In genomic region chr13:58127766-58128361, GRCm38 (mm10) we compare ENCODE assay signal across 8 mouse cellular contexts. TPM values are rescaled to one million over a fixed set of nuclear protein-coding genes. Genes with fewer than 3 reads are reported as not detected.
DNase-seq lines count a peak whose midpoint lies in the region; ATAC-seq and TF ChIP-seq lines count a peak whose summit lies in the region.

No protein-coding gene starts in this region.

- H3K9me3 ChIP-seq in G1E (replicated peaks) = no peaks in the 10 kb centered on the region
- no peaks in the 10 kb centered on the region for H3K9me3 ChIP-seq in embryonic facial prominence, embryonic 13.5 days
- H3K9me3 ChIP-seq in heart, embryonic 11.5 days (replicated peaks; ENCODE audit: control insufficient read depth, low read length) = no peaks in the 10 kb centered on the region
- H3K9me3 ChIP-seq in lung, embryonic 14.5 days (ENCODE audit: low read depth, low read length) = no peaks in the 10 kb centered on the region

- no peak for TF ChIP-seq CTCF in C2C12 (IDR thresholded peaks at IDR 0.05; ENCODE audit: control insufficient read depth, insufficient read depth, insufficient read length)
- TF ChIP-seq CTCF in G1E (IDR thresholded peaks at IDR 0.05; ENCODE audit: low read depth, low read length) = no peak
- no peak for TF ChIP-seq CTCF in lung, embryonic 14.5 days (IDR thresholded peaks at IDR 0.05; ENCODE audit: low read depth)

- H3K4me1 ChIP-seq in G1E (ENCODE audit: insufficient read depth, low read depth, low read length) = peaks cover 36% of the 10 kb centered on the region
- peaks cover 26% of the 10 kb centered on the region for H3K4me1 ChIP-seq in embryonic facial prominence, embryonic 13.5 days
- H3K4me1 ChIP-seq in heart, embryonic 11.5 days (ENCODE audit: control insufficient read depth, insufficient read depth, low read length) = peaks cover 12% of the 10 kb centered on the region; the same call in 1 of the 2 replicates
- peaks cover 16% of the 10 kb centered on the region; the same call in 1 of the 2 replicates for H3K4me1 ChIP-seq in lung, embryonic 14.5 days (ENCODE audit: insufficient read depth)

- peak; percentile 28 for DNase-seq in G1E (ENCODE audit: low spot score)
- peak; percentile 51 to 66 for DNase-seq in kidney, postnatal 25 days
- DNase-seq in lung, embryonic 14.5 days = peak; percentile 61
- DNase-seq in retina, embryonic 14.5 days (ENCODE audit: low spot score) = peak; percentile 53

- ATAC-seq in G1E (ENCODE audit: extremely low read depth, insufficient number of reproducible peaks, low FRiP score, poor library complexity, severe bottlenecking) = no peak
- ATAC-seq in embryonic facial prominence, embryonic 13.5 days (ENCODE audit: insufficient number of reproducible peaks, insufficient read depth, low FRiP score, low TSS enrichment, low read depth) = peak; percentile 45
- peak; percentile 12; the same call in 1 of the 2 replicates for ATAC-seq in heart, embryonic 11.5 days (replicated peaks; ENCODE audit: insufficient number of reproducible peaks, low FRiP score, low TSS enrichment)
- peak; percentile 41 for ATAC-seq in lung, embryonic 14.5 days (ENCODE audit: insufficient read depth)
- no peak for ATAC-seq in megakaryocyte-erythroid progenitor cell, adult 5-6 weeks (replicated peaks; ENCODE audit: low FRiP score, low TSS enrichment, poor library complexity, severe bottlenecking)

- H3K27ac ChIP-seq in embryonic facial prominence, embryonic 13.5 days = peak overlapping the region; percentile 99
- H3K27ac ChIP-seq in heart, embryonic 11.5 days (ENCODE audit: low read depth, low read length) = peak overlapping the region; percentile 100
- H3K27ac ChIP-seq in lung, embryonic 14.5 days (ENCODE audit: low read depth) = peak overlapping the region; percentile 100

- H3K9ac ChIP-seq in embryonic facial prominence, embryonic 13.5 days = peak overlapping the region; percentile 100
- peak overlapping the region; percentile 100 for H3K9ac ChIP-seq in heart, embryonic 11.5 days (ENCODE audit: low read depth, low read length)
- H3K9ac ChIP-seq in lung, embryonic 14.5 days = peak overlapping the region; percentile 100

- peak overlapping the region; percentile 66 for H3K4me3 ChIP-seq in C2C12 (ENCODE audit: insufficient read depth, poor library complexity, severe bottlenecking)
- H3K4me3 ChIP-seq in G1E (ENCODE audit: low read depth, low read length) = peak overlapping the region; percentile 98
- H3K4me3 ChIP-seq in embryonic facial prominence, embryonic 13.5 days = peak overlapping the region; percentile 98
- peak overlapping the region; percentile 98 for H3K4me3 ChIP-seq in heart, embryonic 11.5 days (ENCODE audit: low read depth, low read length)
- H3K4me3 ChIP-seq in lung, embryonic 14.5 days (ENCODE audit: low read depth, low read length) = peak overlapping the region; percentile 95

- peaks cover 30% of the 10 kb centered on the region for H3K79me2 ChIP-seq in C2C12 (ENCODE audit: control insufficient read depth, insufficient read depth)

- peak overlapping the region; percentile 70 for H3K4me2 ChIP-seq in embryonic facial prominence, embryonic 13.5 days
- peak overlapping the region; percentile 75 for H3K4me2 ChIP-seq in heart, embryonic 11.5 days
- peak overlapping the region; percentile 82 for H3K4me2 ChIP-seq in lung, embryonic 14.5 days

- peaks cover 15% of the 10 kb centered on the region for H3K36me3 ChIP-seq in C2C12 (ENCODE audit: control insufficient read depth, insufficient read depth)
- H3K36me3 ChIP-seq in G1E (replicated peaks) = peaks cover 26% of the 10 kb centered on the region
- H3K36me3 ChIP-seq in embryonic facial prominence, embryonic 13.5 days = peaks cover 3% of the 10 kb centered on the region
- H3K36me3 ChIP-seq in heart, embryonic 11.5 days (ENCODE audit: control insufficient read depth, insufficient read depth, low read length) = peaks cover 4% of the 10 kb centered on the region; the same call in 1 of the 2 replicates
- peaks cover 25% of the 10 kb centered on the region for H3K36me3 ChIP-seq in lung, embryonic 14.5 days (ENCODE audit: insufficient read depth)

- H3K27me3 ChIP-seq in C2C12 (ENCODE audit: control insufficient read depth, insufficient read depth, insufficient read length) (no peaks in the 10 kb centered on the region), G1E (ENCODE audit: insufficient read depth, low read length) (no peaks in the 10 kb centered on the region)
- no peaks in the 10 kb centered on the region for H3K27me3 ChIP-seq in embryonic facial prominence, embryonic 13.5 days
- H3K27me3 ChIP-seq in heart, embryonic 11.5 days (ENCODE audit: control insufficient read depth, insufficient read depth, low read length) = no peaks in the 10 kb centered on the region
- H3K27me3 ChIP-seq in lung, embryonic 14.5 days (ENCODE audit: insufficient read depth, low read length) = no peaks in the 10 kb centered on the region

- peaks cover 21% of the 10 kb centered on the region for H3K79me3 ChIP-seq in C2C12 (ENCODE audit: low read depth)

- under 1% methylated on average over 77 of the region's 81 CpGs for WGBS in embryonic facial prominence, embryonic 13.5 days
- WGBS in heart, embryonic 11.5 days (ENCODE audit: insufficient replicate concordance) = under 1% methylated on average over 78 of the region's 81 CpGs
- under 1% methylated on average over 80 of the region's 81 CpGs for WGBS in lung, embryonic 14.5 days

- H3ac ChIP-seq in C2C12 (ENCODE audit: control insufficient read depth, insufficient read length, low read depth) = peak overlapping the region; percentile 100

TF ChIP-seq in C2C12, 6 proteins besides CTCF, POLR2A, EP300 and RAD21:
- TF ChIP-seq MYOD1 (IDR thresholded peaks at IDR 0.05; ENCODE audit: control insufficient read depth, insufficient read length, low read depth) (no peak), CEBPB (IDR thresholded peaks at IDR 0.05; ENCODE audit: low read depth) (no peak), FOSL1 (IDR thresholded peaks at IDR 0.05; ENCODE audit: insufficient read depth, low read length, poor library complexity, severe bottlenecking) (no peak), MAX (IDR thresholded peaks at IDR 0.05) (peak; percentile 71)

RNA-seq across cellular contexts. Expression of gene Hnrnpa0, which starts 0.5 kb away (rescaled TPM):
- polyA plus RNA-seq in C2C12 (2012; fragmentation: generic; extraction: Trizol) (173 TPM), G1E (2012) (550 and 843 TPM in 2 replicates)
- total RNA-seq in G1E (2014; fragmentation: Nextera tagmentation) (63.4 and 64.9 TPM in 2 replicates), G1E (2017) (73.3 and 78.5 TPM in 2 replicates)
- polyA plus RNA-seq in embryonic facial prominence, embryonic 13.5 days (2015; fragmentation: Nextera tagmentation; extraction: Ambion mirVana) = 58.5 and 64.2 TPM in 2 replicates
- 18.2 and 21.7 TPM in 2 replicates for polyA plus RNA-seq in heart, embryonic 11.5 days (2014; fragmentation: Nextera tagmentation; extraction: Ambion mirVana)
- polyA plus RNA-seq in lung, embryonic 14.5 days (2014; fragmentation: Nextera tagmentation; extraction: Ambion mirVana) = 46.5 and 51.7 TPM in 2 replicates
- total RNA-seq in megakaryocyte-erythroid progenitor cell, adult 5-6 weeks (2014; fragmentation: Nextera tagmentation) = 113 and 115 TPM in 2 replicates
- 88.6 and 91.6 TPM in 2 replicates for total RNA-seq in megakaryocyte-erythroid progenitor cell, adult 5-6 weeks (2017)

RNA-seq across cellular contexts. Expression of gene Klhl3, which starts 14.5 kb away (rescaled TPM):
- polyA plus RNA-seq in C2C12 (2012; fragmentation: generic; extraction: Trizol) = 0.01 TPM
- not detected in 2 replicates for total RNA-seq in G1E (2014; fragmentation: Nextera tagmentation)
- 0.05 and 0.06 TPM in 2 replicates for total RNA-seq in G1E (2017)
- not detected in 2 replicates for polyA plus RNA-seq in G1E (2012)
- 2.5 and 3.5 TPM in 2 replicates for polyA plus RNA-seq in embryonic facial prominence, embryonic 13.5 days (2015; fragmentation: Nextera tagmentation; extraction: Ambion mirVana)
- polyA plus RNA-seq in heart, embryonic 11.5 days (2014; fragmentation: Nextera tagmentation; extraction: Ambion mirVana) = 3.6 and 4.3 TPM in 2 replicates
- 3.6 and 3.9 TPM in 2 replicates for polyA plus RNA-seq in lung, embryonic 14.5 days (2014; fragmentation: Nextera tagmentation; extraction: Ambion mirVana)
- total RNA-seq in megakaryocyte-erythroid progenitor cell, adult 5-6 weeks (2014; fragmentation: Nextera tagmentation) = 0.07 TPM in 1 of 2 replicates, not detected in the other
- 0.38 TPM in 1 of 2 replicates, not detected in the other for total RNA-seq in megakaryocyte-erythroid progenitor cell, adult 5-6 weeks (2017)

RNA-seq across cellular contexts. Expression of gene Idnk, which starts 29.6 kb away (rescaled TPM):
- polyA plus RNA-seq in C2C12 (2012; fragmentation: generic; extraction: Trizol) (11.7 TPM), G1E (2012) (14.8 and 16.2 TPM in 2 replicates)
- total RNA-seq in G1E (2014; fragmentation: Nextera tagmentation) (63.2 and 66.5 TPM in 2 replicates), G1E (2017) (46.4 and 46.7 TPM in 2 replicates)
- 43.8 and 46.3 TPM in 2 replicates for polyA plus RNA-seq in embryonic facial prominence, embryonic 13.5 days (2015; fragmentation: Nextera tagmentation; extraction: Ambion mirVana)
- 30.7 and 32.5 TPM in 2 replicates for polyA plus RNA-seq in heart, embryonic 11.5 days (2014; fragmentation: Nextera tagmentation; extraction: Ambion mirVana)
- 29.7 and 30.9 TPM in 2 replicates for polyA plus RNA-seq in lung, embryonic 14.5 days (2014; fragmentation: Nextera tagmentation; extraction: Ambion mirVana)
- 28.7 and 32.6 TPM in 2 replicates for total RNA-seq in megakaryocyte-erythroid progenitor cell, adult 5-6 weeks (2014; fragmentation: Nextera tagmentation)
- total RNA-seq in megakaryocyte-erythroid progenitor cell, adult 5-6 weeks (2017) = 29.1 and 43.7 TPM in 2 replicates

Comparison
In these comparisons a context has a peak if more than half of its experiments do, and no peak if none do; other contexts are left out.
1. ATAC-seq: peak in embryonic facial prominence, embryonic 13.5 days (single experiment), heart, embryonic 11.5 days (single experiment) and lung, embryonic 14.5 days (single experiment); none in G1E (single experiment) and megakaryocyte-erythroid progenitor cell, adult 5-6 weeks (single experiment).
2. Peak in every context shown above with its lines, with median percentiles within 50 percentile points of each other: H3K4me3 ChIP-seq, DNase-seq, H3K27ac ChIP-seq, H3K4me2 ChIP-seq and H3K9ac ChIP-seq.